Mouse (Mus musculus): ENCODE data around the gene Pdzrn3. TPM values are rescaled to one million over a fixed set of nuclear protein-coding genes. Genes with fewer than 3 reads are reported as not detected.

The Pdzrn3 gene
- polyA plus RNA-seq, 1 experiment from 2014 or later: 5.5 TPM

GRCm38 (mm10) chr6:101263544-101263943, 114.2 kb downstream of the Pdzrn3 start:
- no peak for TF ChIP-seq CTCF (IDR thresholded peaks at IDR 0.05; ENCODE audit: low read depth)
- no peak for ATAC-seq
- WGBS: 33% methylated on average over 4 of the region's 4 CpGs

DNA sequence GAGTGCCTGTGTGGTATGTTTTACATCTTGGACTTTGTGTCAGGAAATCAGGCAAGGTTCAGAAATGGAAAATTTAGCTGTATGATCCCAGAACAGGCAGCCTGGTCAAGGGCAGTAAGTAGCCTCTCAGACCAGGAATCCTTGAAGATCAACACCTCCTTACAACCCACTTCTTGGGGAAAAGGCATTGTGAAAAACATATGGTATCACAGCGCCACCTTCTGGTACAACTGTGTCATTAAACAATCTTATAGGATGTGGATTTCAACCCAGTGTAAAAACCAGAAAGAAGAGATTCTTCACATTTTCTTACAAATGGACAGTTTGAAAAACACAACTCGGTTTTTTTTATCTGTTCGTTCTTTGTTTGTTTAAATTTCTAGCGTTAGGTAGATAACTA, 116.2 kb downstream of the Pdzrn3 start:
- no peaks in the 10 kb centered on the region for H3K27me3 ChIP-seq (replicated peaks; ENCODE audit: control insufficient read depth, insufficient read depth, low read length)
- H3K4me1 ChIP-seq (replicated peaks; ENCODE audit: control insufficient read depth, insufficient read depth, low read length): no peaks in the 10 kb centered on the region; the same call in 1 of the 2 replicates
- WGBS: 9% methylated on average over 4 of the region's 4 CpGs
- H3K4me3 ChIP-seq (ENCODE audit: low read depth, low read length): no peak overlapping the region
- no peak overlapping the region for H3K27ac ChIP-seq (ENCODE audit: low read depth, low read length)
- H3K36me3 ChIP-seq (ENCODE audit: control insufficient read depth, insufficient read depth): no peaks in the 10 kb centered on the region
- no peak for ATAC-seq
- TF ChIP-seq CTCF (IDR thresholded peaks at IDR 0.05; ENCODE audit: low read depth): peak; percentile 85
- no peaks in the 10 kb centered on the region for H3K9me3 ChIP-seq (ENCODE audit: control insufficient read depth)
- no peak overlapping the region for H3K9ac ChIP-seq (ENCODE audit: low read depth, low read length)
- no peak overlapping the region for H3K4me2 ChIP-seq (replicated peaks; ENCODE audit: low read depth)

More at GRCm38 (mm10) chr6:101263544-101263943, 114.2 kb downstream of the Pdzrn3 start:
- H3K4me1 ChIP-seq (replicated peaks; ENCODE audit: control insufficient read depth, insufficient read depth, low read length): no peaks in the 10 kb centered on the region; the same call in 1 of the 2 replicates
- no peak overlapping the region for H3K27ac ChIP-seq (ENCODE audit: low read depth, low read length)
- no peaks in the 10 kb centered on the region for H3K9me3 ChIP-seq (ENCODE audit: control insufficient read depth)
- H3K4me3 ChIP-seq (ENCODE audit: low read depth, low read length): no peak overlapping the region
- no peak overlapping the region for H3K4me2 ChIP-seq (replicated peaks; ENCODE audit: low read depth)
- H3K27me3 ChIP-seq (replicated peaks; ENCODE audit: control insufficient read depth, insufficient read depth, low read length): no peaks in the 10 kb centered on the region; the same call in 1 of the 2 replicates
- H3K9ac ChIP-seq (ENCODE audit: low read depth, low read length): no peak overlapping the region
- no peaks in the 10 kb centered on the region for H3K36me3 ChIP-seq (ENCODE audit: control insufficient read depth, insufficient read depth)

GRCm38 (mm10) chr6:101259411-101259810, 118.3 kb downstream of the Pdzrn3 start:
- Histone ChIP-seq H3K4me3 (ENCODE audit: low read depth, low read length) (no peak overlapping the region), H3K9me3 (ENCODE audit: control insufficient read depth) (no peaks in the 10 kb centered on the region), H3K4me2 (replicated peaks; ENCODE audit: low read depth) (no peak overlapping the region), H3K9ac (ENCODE audit: low read depth, low read length) (no peak overlapping the region), H3K27ac (ENCODE audit: low read depth, low read length) (no peak overlapping the region), H3K27me3 (replicated peaks; ENCODE audit: control insufficient read depth, insufficient read depth, low read length) (no peaks in the 10 kb centered on the region), H3K36me3 (ENCODE audit: control insufficient read depth, insufficient read depth) (no peaks in the 10 kb centered on the region), H3K4me1 (replicated peaks; ENCODE audit: control insufficient read depth, insufficient read depth, low read length) (no peaks in the 10 kb centered on the region)
- TF ChIP-seq CTCF (IDR thresholded peaks at IDR 0.05; ENCODE audit: low read depth): no peak
- 90% methylated on average over 5 of the region's 5 CpGs for WGBS
- ATAC-seq: no peak

GRCm38 (mm10) chr6:101257418-101257817, 120.3 kb downstream of the Pdzrn3 start:
- Histone ChIP-seq H3K4me1 (replicated peaks; ENCODE audit: control insufficient read depth, insufficient read depth, low read length) (no peaks in the 10 kb centered on the region), H3K27me3 (replicated peaks; ENCODE audit: control insufficient read depth, insufficient read depth, low read length) (no peaks in the 10 kb centered on the region), H3K4me2 (replicated peaks; ENCODE audit: low read depth) (no peak overlapping the region), H3K4me3 (ENCODE audit: low read depth, low read length) (no peak overlapping the region), H3K9ac (ENCODE audit: low read depth, low read length) (no peak overlapping the region), H3K27ac (ENCODE audit: low read depth, low read length) (no peak overlapping the region), H3K36me3 (ENCODE audit: control insufficient read depth, insufficient read depth) (no peaks in the 10 kb centered on the region), H3K9me3 (ENCODE audit: control insufficient read depth) (no peaks in the 10 kb centered on the region)
- no peak for TF ChIP-seq CTCF (IDR thresholded peaks at IDR 0.05; ENCODE audit: low read depth)
- no peak for ATAC-seq
- 87% methylated on average over 6 of the region's 6 CpGs for WGBS

DNA sequence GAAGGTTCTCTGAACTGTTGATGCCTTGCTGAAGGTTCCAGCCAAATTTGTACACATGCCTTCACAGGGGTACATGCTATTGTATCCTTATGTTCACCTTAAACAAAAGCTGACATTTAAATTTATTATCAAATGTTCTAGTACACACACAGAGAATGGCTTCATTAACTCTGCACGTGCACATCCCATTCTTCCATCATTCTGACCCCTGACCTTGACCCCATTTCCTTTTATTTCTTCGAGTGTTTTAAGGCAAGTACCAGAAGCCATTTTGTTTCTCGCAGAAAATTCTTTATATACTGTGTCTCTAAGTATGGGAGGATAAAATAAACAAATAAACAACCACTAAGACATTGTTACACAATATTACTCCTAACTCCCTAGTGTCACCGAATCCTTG, 123.0 kb downstream of the Pdzrn3 start:
- ATAC-seq: no peak
- Histone ChIP-seq H3K9ac (ENCODE audit: low read depth, low read length) (no peak overlapping the region), H3K36me3 (ENCODE audit: control insufficient read depth, insufficient read depth) (no peaks in the 10 kb centered on the region), H3K4me2 (replicated peaks; ENCODE audit: low read depth) (no peak overlapping the region), H3K4me3 (ENCODE audit: low read depth, low read length) (no peak overlapping the region), H3K27ac (ENCODE audit: low read depth, low read length) (no peak overlapping the region), H3K9me3 (ENCODE audit: control insufficient read depth) (no peaks in the 10 kb centered on the region), H3K4me1 (replicated peaks; ENCODE audit: control insufficient read depth, insufficient read depth, low read length) (no peaks in the 10 kb centered on the region), H3K27me3 (replicated peaks; ENCODE audit: control insufficient read depth, insufficient read depth, low read length) (no peaks in the 10 kb centered on the region)
- TF ChIP-seq CTCF (IDR thresholded peaks at IDR 0.05; ENCODE audit: low read depth): no peak
- 59% methylated on average over 4 of the region's 4 CpGs for WGBS

GRCm38 (mm10) chr6:101251916-101252603, 125.6 kb downstream of the Pdzrn3 start:
- 66% methylated on average over 12 of the region's 12 CpGs for WGBS
- no peak overlapping the region for H3K9ac ChIP-seq (ENCODE audit: low read depth, low read length)
- no peak overlapping the region for H3K4me2 ChIP-seq (replicated peaks; ENCODE audit: low read depth)
- ATAC-seq: no peak
- no peaks in the 10 kb centered on the region for H3K4me1 ChIP-seq (replicated peaks; ENCODE audit: control insufficient read depth, insufficient read depth, low read length)
- H3K9me3 ChIP-seq (ENCODE audit: control insufficient read depth): no peaks in the 10 kb centered on the region
- TF ChIP-seq CTCF (IDR thresholded peaks at IDR 0.05; ENCODE audit: low read depth): no peak
- no peak overlapping the region for H3K27ac ChIP-seq (ENCODE audit: low read depth, low read length)
- H3K4me3 ChIP-seq (ENCODE audit: low read depth, low read length): no peak overlapping the region
- H3K36me3 ChIP-seq (ENCODE audit: control insufficient read depth, insufficient read depth): no peaks in the 10 kb centered on the region
- no peaks in the 10 kb centered on the region for H3K27me3 ChIP-seq (replicated peaks; ENCODE audit: control insufficient read depth, insufficient read depth, low read length)
